Mouse (Mus musculus) lung, postnatal 4 days (tissue): Measurements from ENCODE around the gene Usp44.

Source experiments
- DNase-seq, 2 experiments: peaks; one replicate each; pipeline ENCODE4 v3.0.0; 2021

Usp44 gene

GRCm38 (mm10) chr10:93855126-93855525 is 23.8 kb downstream of the Usp44 start:
- DNase-seq = no peak

GRCm38 (mm10) chr10:93856095-93856494 is 24.7 kb downstream of the Usp44 start:
- no peak for DNase-seq

DNA sequence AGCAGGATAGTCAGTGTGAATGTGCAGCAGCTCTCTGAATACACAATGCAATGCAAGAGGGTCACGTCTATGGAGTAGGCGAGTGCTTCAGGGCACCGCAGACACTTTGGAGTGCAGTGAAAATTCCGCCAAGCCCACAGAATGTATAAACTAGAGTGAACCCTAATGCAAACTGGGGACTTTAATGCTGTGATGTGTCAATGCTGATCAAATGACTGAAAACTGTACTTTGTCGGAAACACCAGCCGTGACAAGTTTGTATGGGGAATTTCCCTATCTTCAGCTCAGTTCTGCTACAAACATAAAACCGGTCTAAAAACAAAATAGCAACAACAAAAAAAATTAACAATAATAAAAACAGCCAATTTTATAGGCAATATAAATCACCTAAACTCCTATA is 37.0 kb downstream of the Usp44 start:
- no peak for DNase-seq

- no peak for DNase-seq
Measured at GRCm38 (mm10) chr10:93868886-93869285, 37.5 kb downstream of the Usp44 start.

- DNase-seq = no peak
Measured at GRCm38 (mm10) chr10:93876772-93877171, 45.4 kb downstream of the Usp44 start.

- no peak for DNase-seq
Measured at GRCm38 (mm10) chr10:93878732-93879131, 47.4 kb downstream of the Usp44 start.

DNA sequence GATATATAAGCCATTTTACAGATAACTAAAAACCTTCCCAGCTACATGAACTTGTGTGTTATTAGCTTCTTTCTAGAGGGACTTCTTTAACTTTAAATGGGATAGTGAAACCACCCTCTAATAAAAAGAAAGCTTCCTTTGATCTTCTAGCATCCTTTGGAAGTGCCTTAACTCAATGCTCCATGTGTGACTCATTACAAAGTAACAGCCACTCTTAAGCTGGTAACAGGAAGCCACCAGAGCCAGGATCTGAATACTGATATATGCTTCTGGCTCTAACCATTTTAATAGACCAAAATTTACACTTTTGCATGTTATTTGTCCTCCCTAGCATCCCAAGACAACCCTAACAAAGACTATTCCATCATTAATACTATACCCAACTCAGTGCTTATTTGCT is 50.6 kb downstream of the Usp44 start:
- no peak for DNase-seq

DNA sequence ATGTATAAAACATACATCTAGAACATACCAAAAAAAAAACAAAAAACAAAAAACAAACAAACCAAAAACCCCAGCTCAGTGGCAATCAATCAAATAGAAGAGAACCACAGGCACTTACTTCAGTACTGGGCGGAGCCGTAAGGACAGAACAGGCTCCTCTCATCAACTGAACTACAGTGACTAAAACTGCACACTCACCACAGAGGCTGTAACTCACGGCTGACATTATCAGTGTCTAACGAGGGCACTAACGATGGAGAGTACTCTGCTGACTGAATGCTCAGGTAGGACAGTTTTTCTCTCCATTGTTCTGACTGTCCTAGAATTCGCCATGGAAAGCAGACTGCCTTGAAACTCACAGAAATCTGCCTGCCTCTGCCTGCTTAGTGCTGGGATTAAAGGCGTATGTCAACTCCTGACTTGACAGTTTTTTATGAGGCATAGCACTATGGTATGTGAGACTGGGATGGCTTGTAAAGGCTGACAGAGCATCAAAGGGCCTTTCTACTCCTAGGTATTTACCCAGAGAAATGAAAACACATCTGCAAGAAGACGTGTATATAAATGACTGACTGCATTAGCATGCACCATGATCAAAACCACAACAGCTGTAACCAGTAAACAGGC is 51.5 kb downstream of the Usp44 start:
- no peak for DNase-seq

- DNase-seq = peak in 1 of 2 experiments; percentile 27
Measured at GRCm38 (mm10) chr10:93885839-93886477, 54.6 kb downstream of the Usp44 start.

- no peak for DNase-seq
Measured at GRCm38 (mm10) chr10:93888590-93888934, 57.2 kb downstream of the Usp44 start.

DNA sequence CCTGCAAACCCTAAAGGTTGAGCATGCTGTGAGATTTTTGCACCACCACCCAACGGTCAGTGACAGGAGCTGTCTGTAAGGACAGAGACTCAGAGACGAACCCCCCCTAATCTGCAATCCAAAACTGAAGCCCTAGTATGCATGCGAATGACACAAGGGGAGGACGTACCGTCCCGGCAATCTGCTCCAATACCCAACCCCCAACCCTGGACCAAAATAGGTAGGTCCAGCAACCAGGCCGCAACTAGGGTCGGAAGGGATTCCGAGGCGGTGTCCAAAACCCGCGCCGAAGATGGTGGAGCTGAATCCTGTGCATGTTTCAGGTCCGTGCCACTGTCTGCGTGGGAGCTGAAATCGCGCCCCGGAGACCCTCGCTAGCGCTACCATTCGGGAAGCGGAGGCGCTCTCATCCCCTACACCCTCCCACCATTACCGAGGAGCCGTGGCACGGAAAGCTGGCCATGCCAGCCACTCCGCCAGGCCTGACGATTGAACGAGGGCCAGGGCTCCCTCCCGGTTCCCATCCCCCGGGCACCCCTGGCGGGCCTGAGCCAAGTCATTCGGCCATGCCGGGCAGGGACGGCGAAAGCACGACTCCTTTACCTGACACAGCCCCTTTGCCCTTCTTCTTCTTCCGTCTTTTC is 57.7 kb downstream of the Usp44 start:
- DNase-seq = no peak

- peak; percentile 89 to 91 for DNase-seq
Measured at GRCm38 (mm10) chr10:93889579-93889950, 58.2 kb downstream of the Usp44 start.

DNA sequence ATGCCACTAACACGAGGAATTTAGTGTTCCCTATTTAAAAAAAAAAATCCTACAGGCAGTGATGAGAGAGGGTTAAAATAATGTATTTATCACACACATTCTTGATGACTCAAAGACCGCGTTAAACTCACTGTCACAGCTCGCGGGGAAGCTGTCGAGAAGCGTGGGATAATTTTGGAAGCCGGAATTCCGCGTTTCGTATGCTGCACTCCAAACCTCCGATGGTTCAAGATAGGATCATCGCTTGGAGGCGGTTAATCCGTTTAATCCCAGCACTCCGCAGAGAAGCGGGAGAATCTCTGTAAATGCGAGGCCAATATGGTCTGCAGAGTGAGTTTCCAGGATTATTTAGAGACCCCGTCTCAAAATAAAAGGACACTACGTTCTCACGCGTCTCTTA is 58.6 kb downstream of the Usp44 start:
- no peak for DNase-seq

- DNase-seq = no peak
Measured at GRCm38 (mm10) chr10:93890565-93890964, 59.2 kb downstream of the Usp44 start.

GRCm38 (mm10) chr10:93891031-93891430 is 59.7 kb downstream of the Usp44 start:
- no peak for DNase-seq

DNA sequence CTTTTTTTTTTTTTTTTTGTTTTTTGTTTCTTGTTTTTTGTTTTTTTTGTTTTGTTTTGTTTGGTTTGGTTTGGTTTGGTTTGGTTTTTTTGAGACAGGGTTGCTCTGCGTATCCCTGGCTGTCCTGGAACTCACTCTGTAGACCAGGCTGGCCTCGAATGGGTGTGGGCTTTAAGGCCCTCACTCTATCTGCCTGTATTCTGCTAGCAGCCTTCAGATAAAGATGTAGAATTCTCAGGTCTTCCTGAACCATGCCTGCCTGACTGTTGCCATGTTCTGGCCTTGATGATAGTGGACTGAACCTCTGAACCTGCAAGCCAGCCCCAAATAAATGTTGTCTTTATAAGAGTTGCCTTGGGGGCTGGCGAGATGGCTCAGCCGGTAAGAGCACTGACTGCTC is 61.2 kb downstream of the Usp44 start:
- DNase-seq = no peak

DNA sequence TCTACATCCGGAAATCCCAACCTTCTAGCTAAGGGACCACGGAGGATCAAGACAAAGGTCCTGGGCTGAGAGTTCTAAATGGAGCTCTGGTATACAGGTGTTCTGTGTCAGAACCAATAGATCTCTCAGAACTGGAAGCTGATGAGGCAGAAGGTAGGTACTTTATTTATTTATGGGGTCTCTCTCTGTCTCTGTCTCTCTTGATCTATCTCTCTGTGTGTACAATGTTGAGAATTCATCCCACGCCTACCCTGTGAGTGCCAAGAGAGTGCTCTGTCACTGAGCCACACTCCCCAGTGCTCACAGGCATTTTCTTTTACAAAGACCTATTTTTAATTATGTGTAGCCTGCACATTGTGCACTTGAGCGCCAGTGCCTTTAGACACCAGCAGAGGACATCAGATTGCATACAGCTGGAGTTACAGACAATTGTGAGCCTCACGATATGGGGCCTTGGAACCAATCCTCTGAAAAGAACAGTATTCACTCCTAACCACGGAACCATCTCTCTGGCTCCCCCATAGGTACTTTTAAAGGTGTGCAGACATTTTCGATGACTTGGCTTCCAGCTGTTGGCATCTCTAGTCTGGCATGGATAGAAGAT is 65.8 kb downstream of the Usp44 start, which contains the start of gene Metap2:
Gene Metap2 (minus strand): TSS at position 51 of the 604 bp plus-strand sequence.
- no peak for DNase-seq

DNA sequence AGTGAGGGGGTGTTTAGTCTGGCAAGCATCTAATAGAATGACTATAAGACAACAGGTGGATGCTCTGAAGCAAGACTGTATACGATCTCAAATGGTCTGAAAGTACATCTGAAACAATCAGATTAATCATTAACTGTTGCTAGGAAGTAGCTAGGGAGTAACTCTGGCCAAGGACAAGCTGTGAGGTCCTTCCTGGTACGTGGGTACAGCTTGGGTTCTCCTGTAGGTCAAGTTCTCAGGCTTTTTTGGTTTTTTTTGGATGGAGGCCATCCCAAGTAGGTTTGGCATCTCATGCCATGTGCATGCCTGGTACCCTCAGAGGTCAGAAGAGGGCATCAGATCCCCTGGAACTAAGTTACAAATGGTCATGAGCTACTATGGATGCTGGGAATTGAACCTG is 67.9 kb downstream of the Usp44 start:
- DNase-seq = no peak

- DNase-seq = no peak
Measured at GRCm38 (mm10) chr10:93899907-93900306, 68.6 kb downstream of the Usp44 start.

DNA sequence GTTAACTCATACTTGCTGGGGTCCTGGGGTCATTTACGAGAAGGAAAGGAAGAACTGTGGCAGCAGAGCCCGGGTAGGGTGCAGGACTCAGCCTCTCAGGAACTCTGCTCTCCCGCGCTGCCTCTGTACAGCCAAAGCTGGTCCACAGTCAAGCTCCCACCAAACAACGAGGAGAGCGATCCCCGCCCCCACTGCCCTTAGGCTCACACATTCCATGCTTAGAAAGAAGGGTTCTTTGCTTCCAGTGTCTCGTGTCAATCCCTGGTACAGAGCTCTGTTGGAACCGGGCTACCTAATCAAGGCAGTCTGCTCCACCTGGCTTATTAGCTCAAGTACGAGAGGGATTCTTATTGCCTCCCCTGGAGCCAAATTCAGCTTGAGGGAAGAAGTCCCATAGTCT is 76.0 kb downstream of the Usp44 start:
- no peak for DNase-seq
